Mouse (Mus musculus) right cerebral cortex, postnatal 25 days (tissue): Measurements from ENCODE around the gene Nbl1.

Experiments
- DNase-seq: peaks from one replicate; pipeline ENCODE4 v3.0.0; 2022

Gene Nbl1

DNA sequence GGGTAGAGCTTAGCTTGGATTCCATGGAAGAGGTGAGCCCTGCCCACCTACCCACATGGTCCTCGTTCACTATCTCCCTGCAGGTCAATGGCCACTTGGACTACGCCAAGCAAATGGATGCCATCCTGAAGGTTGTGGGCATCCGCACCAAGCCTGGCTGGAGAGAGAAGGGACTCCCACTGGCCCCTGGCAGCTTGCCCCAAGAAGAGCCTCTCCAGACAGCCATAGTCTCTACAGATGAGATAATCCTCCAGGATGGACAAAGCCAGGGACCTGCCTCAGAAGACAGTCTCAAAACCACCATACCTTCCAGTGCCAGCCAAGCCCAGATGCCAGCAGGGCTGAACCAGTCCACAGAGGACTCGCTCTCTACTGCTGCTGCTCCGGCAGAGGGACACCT lies 34.8 kb downstream of the Nbl1 start:
- no peak for DNase-seq

DNA sequence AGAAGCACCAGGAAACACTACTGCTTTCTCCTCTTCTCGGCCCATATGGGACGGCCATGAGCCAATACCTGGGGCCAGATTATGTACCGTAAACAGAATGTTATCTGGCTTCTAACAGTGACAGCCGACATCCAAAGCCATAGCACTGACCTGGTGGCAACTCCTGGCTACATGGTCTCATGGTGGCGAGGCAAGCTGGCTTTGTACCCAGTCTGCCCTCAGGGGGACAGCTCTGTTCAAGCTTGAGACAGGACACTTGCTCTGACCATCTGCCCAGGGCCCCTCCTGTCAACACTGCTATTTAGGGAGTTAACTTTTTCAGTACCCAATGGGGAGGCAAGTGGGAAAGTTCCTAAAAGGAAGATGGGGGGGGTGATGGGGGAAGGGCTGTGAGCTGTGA lies 35.5 kb downstream of the Nbl1 start:
- DNase-seq = no peak

DNA sequence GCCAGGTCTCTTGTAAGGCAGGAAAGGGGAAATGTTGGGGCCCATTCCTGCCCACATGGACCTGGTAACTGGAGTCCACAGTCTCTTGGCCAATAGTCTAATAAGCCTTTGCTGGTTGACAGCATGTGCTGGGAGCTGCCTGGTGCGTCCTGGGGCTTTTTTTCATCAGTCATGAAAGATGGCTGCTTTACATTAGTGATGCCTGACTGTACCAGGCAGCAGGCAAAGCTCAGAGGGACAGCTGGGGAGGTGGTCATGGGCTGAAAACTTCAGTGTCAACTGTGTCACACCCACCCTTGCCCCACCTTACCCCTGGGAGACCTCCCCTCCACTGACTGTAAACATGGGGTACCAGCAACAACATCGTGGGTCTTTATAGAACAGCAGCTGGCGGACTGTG lies 37.0 kb downstream of the Nbl1 start:
- no peak for DNase-seq

DNA sequence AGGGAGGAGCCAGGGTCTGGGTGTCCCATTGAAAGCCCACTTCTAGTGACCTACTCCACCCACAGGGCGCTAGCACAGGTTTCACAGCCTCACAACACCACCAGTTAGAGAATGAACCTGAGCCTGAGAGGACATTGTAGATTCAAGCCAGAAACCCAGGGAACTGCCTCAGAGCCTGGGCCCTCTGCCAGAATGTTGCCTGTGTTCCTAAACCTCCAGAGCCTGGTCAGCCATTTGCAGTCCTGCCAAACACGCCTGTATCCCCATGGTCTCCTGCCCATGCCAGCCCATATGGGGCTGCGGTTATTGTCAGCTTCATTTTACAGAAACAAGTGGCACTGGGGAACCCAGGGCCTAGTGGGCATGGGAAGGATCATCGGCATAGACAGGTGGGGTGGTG lies 37.5 kb downstream of the Nbl1 start:
- no peak for DNase-seq

GRCm38 (mm10) chr4:139054300-139054923 lies 38.4 kb downstream of the Nbl1 start:
- DNase-seq = peak; percentile 54

- no peak for DNase-seq
Observed at GRCm38 (mm10) chr4:139053391-139053790, 39.4 kb downstream of the Nbl1 start.

GRCm38 (mm10) chr4:139052796-139053195 lies 40.0 kb downstream of the Nbl1 start:
- DNase-seq = no peak

DNA sequence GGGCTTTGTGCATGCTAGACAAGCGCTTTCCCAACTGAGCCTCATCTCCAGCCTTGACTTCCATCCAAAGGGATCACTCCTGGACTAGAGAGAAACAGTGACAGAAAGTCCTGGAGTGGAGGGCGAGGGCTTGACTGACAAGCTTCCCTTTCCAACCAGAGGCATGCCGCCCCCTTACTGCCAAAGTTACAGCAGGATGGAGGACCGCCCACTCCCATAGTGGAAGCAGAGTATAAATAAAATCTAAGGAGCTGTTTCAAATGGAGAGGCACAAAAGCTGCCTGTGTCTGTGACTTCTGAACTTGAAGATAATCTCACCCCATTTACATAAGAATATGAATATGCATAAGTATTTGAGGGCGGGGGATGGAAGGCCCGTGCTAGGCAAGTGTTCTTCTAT lies 44.3 kb downstream of the Nbl1 start:
- DNase-seq = no peak

GRCm38 (mm10) chr4:139046354-139046753 lies 46.4 kb downstream of the Nbl1 start:
- no peak for DNase-seq

- DNase-seq = no peak
Observed at GRCm38 (mm10) chr4:139044566-139044965, 48.2 kb downstream of the Nbl1 start.

- DNase-seq = no peak
Observed at GRCm38 (mm10) chr4:139043600-139043999, 49.2 kb downstream of the Nbl1 start.

GRCm38 (mm10) chr4:139042611-139043010 lies 50.2 kb downstream of the Nbl1 start:
- no peak for DNase-seq

- DNase-seq = no peak
Observed at GRCm38 (mm10) chr4:139040084-139040839, 52.5 kb downstream of the Nbl1 start.

GRCm38 (mm10) chr4:139037795-139038607 lies 54.8 kb downstream of the Nbl1 start:
- DNase-seq = no peak

- DNase-seq = no peak
Observed at GRCm38 (mm10) chr4:139035799-139036198, 57.0 kb downstream of the Nbl1 start.

GRCm38 (mm10) chr4:139034942-139035341 lies 57.9 kb downstream of the Nbl1 start:
- no peak for DNase-seq

- DNase-seq = no peak
Observed at GRCm38 (mm10) chr4:139034540-139034939, 58.3 kb downstream of the Nbl1 start.

- DNase-seq = no peak
Observed at GRCm38 (mm10) chr4:139034010-139034367, 58.8 kb downstream of the Nbl1 start.

- DNase-seq = no peak
Observed at GRCm38 (mm10) chr4:139033263-139034009, 59.4 kb downstream of the Nbl1 start.

GRCm38 (mm10) chr4:139032521-139032920 lies 60.3 kb downstream of the Nbl1 start:
- DNase-seq = no peak
